Mouse (Mus musculus): ENCODE data around the gene Ccnc.

Gene Ccnc

GRCm38 (mm10) chr4:21727615-21728165 lies at the start of gene Ccnc:
Ccnc (plus strand) TSS chr4:21727701.
- peak; percentile 93 for DNase-seq

- DNase-seq: no peak
These were observed 49.2 kb upstream of the Ccnc start for GRCm38 (mm10) chr4:21678101-21678974.

DNA sequence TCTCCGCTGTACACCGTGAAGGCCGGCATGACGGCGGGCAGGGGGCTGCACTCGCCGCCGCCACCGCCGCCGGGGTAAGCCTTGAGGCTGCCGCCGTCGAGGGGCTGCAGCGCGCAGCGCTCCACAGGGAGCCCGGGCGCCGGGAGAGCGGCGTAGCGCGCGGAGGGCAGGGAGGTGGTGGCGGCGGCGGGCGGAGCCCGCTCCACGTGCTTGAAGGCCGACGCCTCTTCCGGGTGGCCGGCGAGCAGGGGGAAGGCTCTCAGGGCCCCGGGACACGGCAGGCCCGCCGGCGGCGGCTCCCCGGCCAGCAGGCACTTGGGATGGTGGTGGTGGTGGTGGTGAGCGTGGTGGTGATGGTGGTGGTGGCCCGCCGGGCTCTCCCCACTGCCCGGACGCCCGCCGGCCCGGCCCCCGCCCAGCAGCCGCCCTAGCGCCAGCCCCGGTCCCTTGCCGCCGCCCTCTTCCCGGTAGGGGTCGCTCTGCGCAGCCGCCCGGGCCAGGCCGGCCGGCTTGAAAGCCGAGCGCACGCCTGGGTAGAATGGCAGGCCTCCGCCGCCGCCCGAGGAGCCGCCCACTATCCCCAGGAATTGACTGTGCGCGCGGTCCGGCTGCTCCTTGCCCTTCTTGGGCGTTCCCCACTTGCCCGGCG lies 48.4 kb upstream of the Ccnc start:
- peak; percentile 15 for DNase-seq

DNA sequence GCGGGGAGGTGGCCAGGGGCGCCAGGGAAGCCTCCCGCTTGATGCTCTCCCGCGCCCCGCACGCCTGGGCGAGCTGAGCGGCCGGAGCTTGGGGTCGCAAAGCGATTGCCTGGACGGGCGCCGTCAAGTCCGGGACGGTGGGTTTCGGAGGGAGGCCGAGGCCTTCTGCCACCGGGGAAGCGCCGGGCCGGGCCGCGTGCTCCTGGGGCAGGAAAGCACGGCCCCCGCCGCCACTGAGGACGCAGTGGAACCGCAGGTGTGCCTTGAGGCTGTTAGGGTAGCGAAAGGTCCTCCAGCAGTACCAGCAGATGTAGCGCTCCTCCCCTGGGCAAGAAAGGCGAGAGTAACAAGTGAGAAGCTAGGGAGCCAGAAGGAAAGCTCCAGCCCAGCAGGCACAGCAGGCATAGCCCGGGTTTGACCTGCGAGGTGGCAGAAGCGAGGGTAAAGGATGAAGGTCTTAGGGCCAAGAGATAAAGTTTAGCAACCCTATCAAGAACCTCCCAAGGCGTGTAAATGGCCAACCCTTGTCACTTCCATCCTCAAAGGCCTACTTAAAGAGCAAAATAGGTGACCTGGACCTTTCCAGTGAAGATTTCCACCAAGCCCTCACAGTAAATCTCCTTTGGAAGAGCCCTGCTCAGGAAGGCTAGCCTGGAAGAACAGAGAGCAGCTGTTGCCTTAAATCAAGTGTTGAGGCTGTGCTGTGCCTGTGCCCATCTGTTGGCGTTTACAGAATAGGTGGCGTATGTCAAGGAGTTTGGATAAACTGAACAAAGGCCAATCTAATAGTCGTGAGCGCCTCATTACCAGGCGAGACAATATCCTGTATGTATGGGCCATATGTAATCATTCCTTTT lies 47.6 kb upstream of the Ccnc start:
- no peak for DNase-seq

- no peak for DNase-seq
These were observed 46.5 kb upstream of the Ccnc start for GRCm38 (mm10) chr4:21680971-21681370.

GRCm38 (mm10) chr4:21682421-21683150 lies 44.9 kb upstream of the Ccnc start:
- DNase-seq: no peak

DNA sequence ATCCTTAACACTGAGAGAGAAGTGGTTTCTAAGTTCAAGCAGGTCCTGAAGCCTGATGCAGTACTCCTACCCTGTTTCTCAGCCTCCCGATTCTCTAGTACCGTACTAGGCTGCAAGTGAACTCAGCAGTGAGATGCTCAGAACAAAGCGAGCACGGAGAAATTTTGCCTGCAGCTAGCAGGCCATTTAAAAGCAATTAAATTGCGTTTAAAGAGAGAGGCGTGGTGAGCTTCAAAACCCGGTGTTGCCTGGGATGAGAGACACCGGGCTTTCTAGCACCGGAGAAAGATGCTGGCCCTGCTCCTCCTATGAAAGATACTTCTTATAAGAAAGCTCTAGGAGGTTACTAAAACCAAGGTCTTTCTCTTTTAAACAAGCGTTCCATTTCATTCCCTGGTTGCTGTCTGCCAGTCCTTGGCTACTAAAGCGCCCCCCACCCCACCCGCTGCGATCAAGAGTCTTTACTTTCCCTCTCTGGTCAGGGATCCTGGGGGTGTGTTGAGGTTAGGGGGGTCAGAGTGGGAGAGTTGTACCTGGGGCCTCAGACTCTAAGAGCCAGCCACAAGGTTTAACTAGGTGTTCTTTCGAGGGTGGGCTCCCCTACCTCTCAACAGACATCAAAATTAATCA lies 43.0 kb upstream of the Ccnc start:
- no peak for DNase-seq

DNA sequence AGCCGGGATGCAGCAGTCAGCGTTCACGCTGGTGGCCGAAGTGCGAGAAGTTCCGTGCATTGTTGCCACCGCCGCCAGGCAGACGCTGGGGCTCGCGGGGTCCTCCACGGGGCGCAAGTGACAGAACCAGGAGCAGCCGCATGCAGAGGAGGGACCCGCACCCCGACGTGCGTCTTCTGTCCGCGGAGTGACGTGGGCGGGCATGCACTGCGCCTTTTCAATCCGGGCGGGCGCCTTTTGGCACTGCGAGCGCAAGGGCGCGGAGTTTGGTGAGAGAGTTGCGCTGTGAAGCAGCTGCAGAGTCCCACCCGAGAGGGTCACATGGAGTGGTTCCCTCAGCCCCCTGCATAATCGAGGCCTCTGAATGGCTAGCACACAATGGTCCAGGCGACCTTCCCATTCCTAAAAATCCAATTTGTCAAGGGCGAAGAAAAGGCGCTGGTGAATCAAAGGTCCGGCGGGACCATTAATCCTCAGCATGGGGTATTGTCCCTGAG lies 41.9 kb upstream of the Ccnc start, which contains the start of gene Prdm13:
Gene Prdm13, minus strand, starts transcription at position 369 of the 497 bp plus-strand sequence.
- DNase-seq: no peak

DNA sequence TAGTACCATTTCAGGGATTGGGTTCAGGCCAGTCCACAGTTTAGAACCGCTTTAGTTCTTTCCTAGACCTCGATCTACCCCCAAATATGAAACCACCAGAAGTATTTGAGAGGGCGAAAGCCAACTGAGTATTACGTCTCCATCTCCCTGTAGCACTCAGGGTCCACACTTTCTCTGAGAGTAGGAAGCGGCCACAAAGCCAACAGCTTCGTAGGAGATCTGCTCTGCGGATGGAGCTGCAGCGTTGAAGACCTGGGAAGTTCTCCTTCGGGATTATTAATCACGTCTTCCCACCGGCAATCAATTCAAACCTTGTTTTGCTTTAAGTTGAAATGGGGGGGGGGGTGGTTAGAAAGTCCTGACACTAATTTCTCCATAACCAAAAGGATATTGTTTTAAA lies 41.1 kb upstream of the Ccnc start:
- no peak for DNase-seq

GRCm38 (mm10) chr4:21686934-21687333 lies 40.6 kb upstream of the Ccnc start:
- DNase-seq: no peak

- DNase-seq: no peak
These were observed 39.5 kb upstream of the Ccnc start for GRCm38 (mm10) chr4:21687783-21688702.

GRCm38 (mm10) chr4:21688703-21689200 lies 38.7 kb upstream of the Ccnc start:
- DNase-seq: peak; percentile 14

GRCm38 (mm10) chr4:21689492-21689941 lies 38.0 kb upstream of the Ccnc start:
- no peak for DNase-seq

- DNase-seq: no peak
These were observed 37.3 kb upstream of the Ccnc start for GRCm38 (mm10) chr4:21690221-21690620.

DNA sequence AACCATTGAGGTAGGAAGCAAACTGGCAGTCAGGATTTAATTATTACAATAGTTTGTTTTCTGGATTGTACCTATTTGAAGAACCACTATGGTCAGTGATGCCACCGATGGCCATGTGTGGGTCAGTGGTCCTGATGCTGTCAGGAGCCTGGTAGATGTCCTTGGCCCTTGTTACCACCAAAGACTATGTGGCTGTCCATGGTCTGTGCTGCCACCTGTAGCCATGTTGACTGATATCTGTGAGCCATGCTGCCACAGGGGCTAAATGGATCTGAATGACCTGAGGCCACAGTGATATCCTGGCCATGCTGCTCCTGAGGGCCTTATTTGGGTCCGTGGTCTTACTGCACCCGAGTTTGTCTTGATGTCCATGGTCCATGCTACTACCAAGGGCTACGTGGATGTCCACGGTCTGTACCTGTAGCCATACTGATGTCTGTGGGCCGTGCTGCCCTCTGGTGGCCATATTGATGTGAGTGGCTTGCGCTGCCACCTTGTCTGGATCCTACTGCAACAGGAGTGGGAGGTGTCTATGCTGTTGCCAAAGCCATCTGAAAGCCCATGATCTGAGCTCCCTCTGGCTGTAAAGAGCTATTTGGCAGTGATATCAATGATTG lies 31.8 kb upstream of the Ccnc start:
- DNase-seq: peak; percentile 45

DNA sequence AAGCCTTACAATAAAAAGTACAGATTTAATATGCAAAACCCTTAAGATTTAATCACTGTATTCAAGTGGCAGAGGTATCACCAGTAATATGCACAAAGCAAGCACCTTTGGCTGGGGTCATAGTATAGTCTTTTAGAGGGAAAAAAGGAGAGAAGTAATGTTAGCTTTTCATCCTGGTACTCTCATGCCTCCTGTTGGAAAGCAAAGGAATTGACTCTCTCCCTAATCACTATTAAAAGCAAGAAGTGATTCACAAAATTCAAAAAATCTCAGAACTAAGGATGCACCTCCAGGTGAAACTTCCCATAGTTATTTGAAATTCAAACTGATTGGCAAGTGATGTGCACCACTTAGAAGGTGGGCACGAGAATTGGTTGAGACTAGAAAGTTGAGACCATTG lies 22.5 kb upstream of the Ccnc start:
- DNase-seq: no peak

- DNase-seq: peak; percentile 90
These were observed 15.4 kb upstream of the Ccnc start for GRCm38 (mm10) chr4:21712147-21712546.

DNA sequence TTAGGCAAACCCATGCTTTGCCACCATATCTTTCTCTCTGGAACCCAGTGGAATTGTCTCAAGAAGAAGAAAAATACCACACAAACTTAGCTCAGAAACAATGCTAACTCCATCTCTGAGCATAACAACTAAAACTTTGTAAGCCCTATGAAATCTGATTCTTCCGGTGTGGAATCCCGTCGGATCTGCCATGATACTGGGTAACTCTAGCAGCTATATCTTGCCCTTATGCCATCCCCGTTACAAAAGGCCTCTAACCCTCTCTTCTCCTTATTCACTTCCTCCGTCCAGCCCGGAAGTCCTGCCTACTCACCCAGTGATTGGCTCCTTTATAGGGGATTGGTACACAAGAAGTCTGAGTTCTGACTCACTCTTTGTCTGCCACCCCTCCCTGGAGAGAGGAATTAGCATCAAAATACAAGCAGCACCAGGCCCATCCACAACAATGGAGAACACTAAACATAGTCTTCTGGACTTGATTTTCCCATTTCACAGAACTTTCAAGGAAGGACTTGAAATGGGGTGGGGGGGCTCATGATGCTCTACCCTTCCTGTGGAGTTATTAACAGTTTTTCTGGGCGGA lies 4.7 kb upstream of the Ccnc start:
- no peak for DNase-seq
